Mouse (Mus musculus): Measurements from ENCODE around the gene Lingo2.

- no peak for TF ChIP-seq POLR2A (IDR thresholded peaks at IDR 0.05; ENCODE audit: extremely low read depth, insufficient read depth, low read length)
- TF ChIP-seq CTCF (IDR thresholded peaks at IDR 0.05; ENCODE audit: extremely low read depth, insufficient read depth, low read length) = no peak
Observed at GRCm38 (mm10) chr4:35752121-35752860, 1199.3 kb downstream of the Lingo2 start.

All from cortical plate, adult 2 months (tissue).